Mouse (Mus musculus) retina, adult 2 months (tissue): ENCODE results near the gene Med13l.

Source experiments
- DNase-seq: peaks from one replicate; pipeline ENCODE4 v3.0.0-alpha.2; 2012; ENCODE audit warnings: low read depth, low spot score

Gene Med13l

GRCm38 (mm10) chr5:118691710-118692040, 131.2 kb downstream of the Med13l start:
- no peak for DNase-seq

- no peak for DNase-seq
Observed at GRCm38 (mm10) chr5:118693996-118694395, 133.5 kb downstream of the Med13l start.

GRCm38 (mm10) chr5:118697073-118697472, 136.6 kb downstream of the Med13l start:
- no peak for DNase-seq

GRCm38 (mm10) chr5:118700978-118701377, 140.5 kb downstream of the Med13l start:
- DNase-seq = no peak

- no peak for DNase-seq
Observed at GRCm38 (mm10) chr5:118702674-118703073, 142.2 kb downstream of the Med13l start.

- DNase-seq = no peak
Observed at GRCm38 (mm10) chr5:118704148-118704547, 143.7 kb downstream of the Med13l start.

GRCm38 (mm10) chr5:118704960-118705359, 144.5 kb downstream of the Med13l start:
- no peak for DNase-seq

- no peak for DNase-seq
Observed at GRCm38 (mm10) chr5:118706009-118706408, 145.5 kb downstream of the Med13l start.

GRCm38 (mm10) chr5:118706414-118706813, 145.9 kb downstream of the Med13l start:
- DNase-seq = no peak

GRCm38 (mm10) chr5:118707501-118707900, 147.0 kb downstream of the Med13l start:
- DNase-seq = no peak

GRCm38 (mm10) chr5:118708215-118708949, 147.9 kb downstream of the Med13l start:
- peak; percentile 45 for DNase-seq

GRCm38 (mm10) chr5:118709847-118710251, 149.4 kb downstream of the Med13l start:
- no peak for DNase-seq

GRCm38 (mm10) chr5:118715518-118715917, 155.0 kb downstream of the Med13l start:
- DNase-seq = no peak

GRCm38 (mm10) chr5:118716295-118717271, 156.1 kb downstream of the Med13l start:
- no peak for DNase-seq

GRCm38 (mm10) chr5:118717456-118717855, 157.0 kb downstream of the Med13l start:
- DNase-seq = no peak

GRCm38 (mm10) chr5:118718070-118718469, 157.6 kb downstream of the Med13l start:
- no peak for DNase-seq

- no peak for DNase-seq
Observed at GRCm38 (mm10) chr5:118721416-118721815, 160.9 kb downstream of the Med13l start.

GRCm38 (mm10) chr5:118721848-118722247, 161.4 kb downstream of the Med13l start:
- no peak for DNase-seq

GRCm38 (mm10) chr5:118722456-118722855, 162.0 kb downstream of the Med13l start:
- no peak for DNase-seq

- no peak for DNase-seq
Observed at GRCm38 (mm10) chr5:118725425-118725824, 164.9 kb downstream of the Med13l start.

- DNase-seq = no peak
Observed at GRCm38 (mm10) chr5:118725886-118726505, 165.5 kb downstream of the Med13l start.

- DNase-seq = no peak
Observed at GRCm38 (mm10) chr5:118727336-118727735, 166.9 kb downstream of the Med13l start.
